Mouse (Mus musculus) testis, adult 2 months (tissue): ENCODE measurements around the gene Map1b. TPM values are rescaled to one million over a fixed set of nuclear protein-coding genes. Genes with fewer than 3 reads are reported as not detected.

Experiments
- H3K27ac ChIP-seq: fragments of 200-500 bp; 2 replicates; pipeline ENCODE4 v1.5.1; 2012; ENCODE audit warnings: low read depth, low read length; ENCODE audit not compliant: control insufficient read depth, insufficient read depth
- H3K27me3 ChIP-seq: fragments of 200-500 bp; 2 replicates; pipeline ENCODE4 v1.6.1; 2012; ENCODE audit warnings: mild to moderate bottlenecking, low read length, moderate library complexity; ENCODE audit not compliant: control insufficient read depth, insufficient read depth
- H3K36me3 ChIP-seq: fragments of 200-500 bp; 2 replicates; pipeline ENCODE4 v1.6.1; 2012; ENCODE audit warnings: mild to moderate bottlenecking, low read length; ENCODE audit not compliant: control insufficient read depth, insufficient read depth
- H3K4me1 ChIP-seq: fragments of 200-500 bp; 2 replicates; pipeline ENCODE4 v1.6.1; 2012; ENCODE audit warnings: low read length; ENCODE audit not compliant: control insufficient read depth, insufficient read depth
- H3K4me3 ChIP-seq: fragments of 200-500 bp; 2 replicates; pipeline ENCODE4 v1.5.1; 2012; ENCODE audit warnings: low read depth, mild to moderate bottlenecking, low read length, moderate library complexity, mixed read lengths; ENCODE audit not compliant: control insufficient read depth
- CTCF ChIP-seq: fragments of 200-500 bp; IDR thresholded peaks from 2 replicates; pipeline ENCODE4 v1.5.1; 2012; ENCODE audit warnings: low read depth, mild to moderate bottlenecking, inconsistent platforms, low read length, moderate library complexity; ENCODE audit not compliant: control insufficient read depth, insufficient read depth, insufficient replicate concordance
- POLR2A ChIP-seq: fragments of 200-500 bp; IDR thresholded peaks from 2 replicates; pipeline ENCODE4 v1.6.1; 2012; ENCODE audit warnings: low read depth, mild to moderate bottlenecking, inconsistent platforms, low read length, moderate library complexity; ENCODE audit not compliant: control insufficient read depth
- polyA plus RNA-seq: library from polyadenylated mRNA; depleted of rRNA; stranded (reverse); fragments of >200 nt; gene quantifications from 2 replicates; pipeline ENCODE4 v1.2.3, GENCODE M21; 2012

Gene Map1b
- polyA plus RNA-seq, 1 experiment: 5.6 TPM

GRCm38 (mm10) chr13:99546832-99547231 lies 30.5 kb upstream of the Map1b start:
- TF ChIP-seq POLR2A (no peak), CTCF (no peak)
- Histone ChIP-seq H3K4me3 (no peak overlapping the region), H3K36me3 (no peaks in the 10 kb centered on the region), H3K27me3 (no peaks in the 10 kb centered on the region), H3K4me1 (peaks cover 3% of the 10 kb centered on the region; the same call in 1 of the 2 replicates), H3K27ac (no peak overlapping the region)

GRCm38 (mm10) chr13:99545201-99545600 lies 28.9 kb upstream of the Map1b start:
- Histone ChIP-seq H3K27me3 (no peaks in the 10 kb centered on the region), H3K4me3 (no peak overlapping the region), H3K36me3 (no peaks in the 10 kb centered on the region), H3K4me1 (peaks cover 3% of the 10 kb centered on the region; the same call in 1 of the 2 replicates), H3K27ac (no peak overlapping the region)
- TF ChIP-seq POLR2A (no peak), CTCF (no peak)

DNA sequence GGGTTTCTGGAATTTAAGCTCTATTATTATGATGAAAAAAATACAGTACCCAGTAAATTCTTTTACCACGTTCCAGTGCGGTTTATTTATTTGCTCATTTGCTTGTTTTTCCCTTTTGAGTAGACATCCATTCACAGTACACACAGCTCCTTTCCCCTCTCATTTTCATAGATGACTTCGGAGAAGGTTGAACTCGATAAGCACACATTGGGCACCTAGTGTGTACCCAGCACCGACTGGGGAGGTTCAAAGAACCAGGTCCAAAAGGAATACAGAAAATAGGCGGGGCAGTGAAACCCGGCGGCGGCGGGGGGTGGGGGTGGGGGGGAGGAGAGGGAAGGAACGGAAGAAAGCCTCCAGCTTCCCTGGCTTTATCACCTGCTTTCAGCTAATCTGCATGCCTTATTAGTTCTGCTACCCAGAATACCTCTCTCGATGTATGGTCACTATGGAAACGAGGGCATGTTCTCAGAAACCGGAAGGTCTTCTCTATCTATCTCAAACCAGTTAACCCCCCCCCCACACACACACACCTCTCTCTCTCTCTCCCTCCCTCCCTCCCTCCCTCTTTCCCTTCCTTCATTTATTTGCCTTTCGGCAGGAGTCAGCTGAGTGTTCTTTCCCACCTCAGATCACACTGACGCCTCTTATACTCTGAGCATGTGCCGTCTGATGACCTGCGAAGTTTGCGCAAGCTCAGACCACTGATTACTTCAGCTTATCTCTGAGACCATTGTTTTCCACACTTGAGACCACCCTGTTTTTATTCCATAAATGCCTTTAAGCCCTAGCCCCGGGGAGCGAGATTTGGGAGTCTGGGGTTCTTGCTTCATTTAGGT lies 25.3 kb upstream of the Map1b start:
- H3K27me3 ChIP-seq: no peaks in the 10 kb centered on the region
- no peaks in the 10 kb centered on the region for H3K36me3 ChIP-seq
- H3K4me1 ChIP-seq: peaks cover 3% of the 10 kb centered on the region
- peak overlapping the region; percentile 62 for H3K4me3 ChIP-seq
- TF ChIP-seq CTCF (no peak), POLR2A (no peak)
- H3K27ac ChIP-seq: no peak overlapping the region

DNA sequence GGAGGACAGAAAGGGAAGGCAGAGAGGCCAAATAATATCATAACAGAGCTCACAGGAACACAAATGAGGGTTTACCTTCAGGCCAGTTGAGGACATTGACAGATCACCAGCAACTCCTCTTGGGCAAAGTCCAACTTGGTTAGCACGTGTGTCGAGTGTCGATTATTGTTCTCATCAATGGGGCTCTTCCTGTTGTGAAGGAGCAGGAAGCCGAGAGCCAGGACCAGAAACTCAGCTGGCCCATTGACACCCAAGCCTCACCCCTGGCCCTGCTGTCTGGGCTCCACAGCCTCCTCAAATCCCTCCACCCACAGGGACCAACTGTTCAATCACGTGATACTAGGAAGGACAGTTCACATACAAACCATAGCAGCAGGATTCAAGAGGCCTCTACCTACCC lies 22.9 kb upstream of the Map1b start:
- no peak overlapping the region for H3K27ac ChIP-seq
- H3K36me3 ChIP-seq: no peaks in the 10 kb centered on the region
- TF ChIP-seq POLR2A (no peak), CTCF (no peak)

DNA sequence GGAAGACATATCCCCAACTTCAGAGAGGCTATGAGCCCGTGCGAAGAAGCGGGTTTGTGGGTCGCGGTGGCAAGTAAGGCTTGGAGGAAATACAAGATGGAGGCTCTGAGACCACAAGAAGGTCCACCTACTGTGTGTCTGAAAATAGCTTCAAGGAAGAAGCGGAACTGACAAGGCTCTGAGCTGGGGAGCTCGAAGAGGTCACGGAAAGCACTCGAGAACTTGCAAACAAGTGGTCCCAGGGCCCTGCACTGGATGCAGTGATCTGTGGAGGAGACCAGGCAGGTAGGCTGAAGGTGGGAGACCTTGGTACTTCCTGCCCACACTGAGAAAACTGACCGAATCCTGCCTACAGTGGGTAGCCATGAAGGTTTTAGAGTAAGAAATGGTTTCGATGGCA lies 22.5 kb upstream of the Map1b start:
- Histone ChIP-seq H3K4me3 (no peak overlapping the region), H3K27ac (no peak overlapping the region), H3K4me1 (peaks cover 3% of the 10 kb centered on the region), H3K27me3 (no peaks in the 10 kb centered on the region), H3K36me3 (no peaks in the 10 kb centered on the region)
- TF ChIP-seq CTCF (no peak), POLR2A (no peak)

More for the DNA sequence above, 22.9 kb upstream of the Map1b start:
- Histone ChIP-seq H3K27me3 (no peaks in the 10 kb centered on the region), H3K4me3 (no peak overlapping the region), H3K4me1 (peaks cover 3% of the 10 kb centered on the region)

GRCm38 (mm10) chr13:99537908-99538513 lies 21.7 kb upstream of the Map1b start:
- no peak overlapping the region for H3K27ac ChIP-seq
- no peaks in the 10 kb centered on the region for H3K36me3 ChIP-seq
- TF ChIP-seq POLR2A (no peak), CTCF (no peak)
- H3K27me3 ChIP-seq: no peaks in the 10 kb centered on the region
- peaks cover 3% of the 10 kb centered on the region for H3K4me1 ChIP-seq
- H3K4me3 ChIP-seq: no peak overlapping the region

DNA sequence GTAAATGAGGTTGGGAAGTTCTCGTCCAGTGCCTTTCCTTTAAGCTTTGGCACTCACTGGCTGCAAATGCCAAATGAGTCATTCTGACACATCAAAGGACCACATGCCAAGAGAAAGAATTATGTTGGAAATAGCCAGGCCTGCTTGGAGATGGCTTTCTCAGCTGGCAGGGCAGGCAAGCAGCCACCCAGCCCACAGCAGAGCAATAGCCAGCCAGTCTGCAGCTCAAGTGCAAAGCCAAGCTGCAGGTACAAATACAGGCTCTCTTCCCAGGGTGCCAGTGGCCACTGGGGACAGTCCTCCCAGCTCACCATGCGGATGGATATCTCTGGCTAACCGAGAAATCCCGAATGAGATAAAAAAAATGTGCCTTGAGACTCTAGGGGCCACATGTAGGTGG lies 12.1 kb upstream of the Map1b start:
- Histone ChIP-seq H3K4me3 (no peak overlapping the region), H3K27ac (no peak overlapping the region), H3K4me1 (no peaks in the 10 kb centered on the region), H3K36me3 (no peaks in the 10 kb centered on the region), H3K27me3 (no peaks in the 10 kb centered on the region)
- TF ChIP-seq POLR2A (no peak), CTCF (no peak)
